16 mouse cellular contexts compared by ENCODE assay signal in the genomic region with DNA sequence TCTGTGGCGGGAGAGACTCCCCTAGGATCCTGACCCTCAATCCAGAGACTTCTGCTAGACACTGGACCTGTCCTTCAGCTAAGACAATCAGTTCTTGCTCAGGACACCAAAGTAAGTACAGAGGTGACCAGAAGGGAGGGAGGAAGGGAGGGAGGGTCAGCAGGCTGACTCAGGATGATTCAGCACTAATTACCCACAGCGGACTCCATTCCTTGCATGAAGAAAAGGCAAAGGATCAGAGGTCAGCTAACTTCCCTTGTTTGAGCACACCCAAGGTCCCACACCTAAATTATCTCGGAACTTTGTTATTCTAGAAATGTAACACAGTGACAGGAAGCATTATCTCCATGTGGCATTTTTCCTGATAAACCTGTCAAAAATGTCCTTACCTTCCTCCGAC. TPM values are rescaled to one million over a fixed set of nuclear protein-coding genes. Genes with fewer than 3 reads are reported as not detected.
A peak's percentile ranks its signal among the peaks of the same experiment; 100 is the strongest.
DNase-seq lines count a peak whose midpoint lies in the region; ATAC-seq and TF ChIP-seq lines count a peak whose summit lies in the region.
"Had no signal": no experiment of that assay in that cellular context is flagged by ENCODE, and none has a peak within 500 bp of the region (broad histone marks: within the 10 kb centered on the region; RNA-seq: fewer than 3 reads in every experiment).

No protein-coding gene starts in this region.

- H3K9ac ChIP-seq in heart, postnatal 0 days (replicated peaks; ENCODE audit: low read depth, low read length), result no peak overlapping the region
- peak overlapping the region; percentile 30; the same call in 1 of the 2 replicates for H3K9ac ChIP-seq in ES-E14 (ENCODE audit: insufficient read depth, low read depth, low read length, poor library complexity, severe bottlenecking)
- H3K9ac ChIP-seq: neural tube, embryonic 13.5 days had no signal

- H3K4me3 ChIP-seq in heart, postnatal 0 days (ENCODE audit: low read depth, low read length), result no peak overlapping the region
- no peak overlapping the region for H3K4me3 ChIP-seq in ES-E14 (ENCODE audit: insufficient read depth in 1 of 2, low read depth in 1 of 2, low read length in 2 of 2, poor library complexity in 1 of 2, severe bottlenecking in 1 of 2)
- no peak overlapping the region for H3K4me3 ChIP-seq in embryonic facial prominence, embryonic 10.5 days
- H3K4me3 ChIP-seq: erythroblast, embryonic 14.5 days; gastrocnemius, adult 2 months; hindbrain, embryonic 10.5 days; neural tube, embryonic 13.5 days had no signal

- 52% methylated on average over 4 of the region's 4 CpGs for WGBS in heart, postnatal 0 days
- WGBS in embryonic facial prominence, embryonic 10.5 days, result 75% methylated on average over 4 of the region's 4 CpGs

- no peak overlapping the region for H3K4me2 ChIP-seq in heart, postnatal 0 days (ENCODE audit: low read depth, low read length)
- H3K4me2 ChIP-seq: neural tube, embryonic 13.5 days had no signal

- H3K9me3 ChIP-seq in heart, postnatal 0 days (replicated peaks; ENCODE audit: control insufficient read depth, low read length), result no peaks in the 10 kb centered on the region
- H3K9me3 ChIP-seq in ES-E14 (ENCODE audit: control insufficient read depth, insufficient read depth, low read depth, low read length), result no peaks in the 10 kb centered on the region
- H3K9me3 ChIP-seq in embryonic facial prominence, embryonic 10.5 days, result no peaks in the 10 kb centered on the region
- H3K9me3 ChIP-seq: hindbrain, embryonic 10.5 days; neural tube, embryonic 13.5 days had no signal

- no peak for TF ChIP-seq CTCF in heart, postnatal 0 days (IDR thresholded peaks at IDR 0.05; ENCODE audit: low read depth)

- no peak for ATAC-seq in heart, postnatal 0 days (ENCODE audit: insufficient read depth, low read depth)
- ATAC-seq in megakaryocyte, adult 5-6 weeks (ENCODE audit: poor library complexity, severe bottlenecking), result peak; percentile 60

- no peak for TF ChIP-seq EP300 in heart, postnatal 0 days (IDR thresholded peaks at IDR 0.05; ENCODE audit: low read depth)

- H3K4me1 ChIP-seq in heart, postnatal 0 days (ENCODE audit: control insufficient read depth, insufficient read depth), result no peaks in the 10 kb centered on the region
- peaks cover 24 to 31% of the 10 kb centered on the region in 2 experiments for H3K4me1 ChIP-seq in ES-E14 (ENCODE audit: control insufficient read depth in 2 of 2, insufficient read depth in 2 of 2, low read length in 2 of 2, poor library complexity in 1 of 2)
- H3K4me1 ChIP-seq in embryonic facial prominence, embryonic 10.5 days, result 0 out of 2 replicates have a peak, but pooled peaks cover 3% of the 10 kb centered on the region
- H3K4me1 ChIP-seq: hindbrain, embryonic 10.5 days; neural tube, embryonic 13.5 days had no signal

- in situ Hi-C loops in ES-E14 (cut with MboI; ENCODE audit: low sequenced_read_pairs in 2 of 2, unreplicated experiment in 2 of 2), result no loop called here

- no peak overlapping the region for H3K27ac ChIP-seq in heart, postnatal 0 days (ENCODE audit: low read depth)
- H3K27ac ChIP-seq in ES-E14 (ENCODE audit: insufficient read depth, low read depth, low read length, poor library complexity, severe bottlenecking), result peak overlapping the region; percentile 63
- H3K27ac ChIP-seq in embryonic facial prominence, embryonic 10.5 days (replicated peaks), result no peak overlapping the region
- H3K27ac ChIP-seq: gastrocnemius, adult 2 months; hindbrain, embryonic 10.5 days; kidney, postnatal 0 days; neural tube, embryonic 13.5 days had no signal

- H3K27me3 ChIP-seq in heart, postnatal 0 days (ENCODE audit: control insufficient read depth, insufficient read depth, low read length), result no peaks in the 10 kb centered on the region
- H3K27me3 ChIP-seq in embryonic facial prominence, embryonic 10.5 days (replicated peaks; ENCODE audit: low read depth, poor library complexity, severe bottlenecking), result no peaks in the 10 kb centered on the region
- H3K27me3 ChIP-seq: neural tube, embryonic 13.5 days had no signal

- peak; percentile 24 for DNase-seq in heart, postnatal 0 days (ENCODE audit: low spot score)
- no peak for DNase-seq in heart, adult 8-10 months (ENCODE audit: low spot score)
- no peak for DNase-seq in ES-E14 (ENCODE audit: low read depth, low spot score)
- peak; percentile 3 for DNase-seq in embryo, embryonic 11 days
- DNase-seq in embryonic facial prominence, embryonic 10.5 days (ENCODE audit: low spot score), result no peak
- DNase-seq in urinary bladder, adult 18-20 months (ENCODE audit: low spot score in 2 of 2), result no peak
- no peak for DNase-seq in lung, postnatal 14 days
- DNase-seq: gastrocnemius, adult 2 months; right cerebral cortex, postnatal 25 days had no signal

- H3K36me3 ChIP-seq in heart, postnatal 0 days (replicated peaks; ENCODE audit: control insufficient read depth, insufficient read depth, low read length), result peaks cover 86% of the 10 kb centered on the region
- peaks cover 10% of the 10 kb centered on the region for H3K36me3 ChIP-seq in ES-E14 (ENCODE audit: control insufficient read depth, insufficient read depth, low read length, poor library complexity, severe bottlenecking)
- peaks cover 87% of the 10 kb centered on the region for H3K36me3 ChIP-seq in embryonic facial prominence, embryonic 10.5 days (replicated peaks)

TF ChIP-seq in ES-E14, 5 proteins besides CTCF, POLR2A, EP300 and RAD21:
- 0 out of 2 replicates have a peak, but pooled peaks have one; percentile 7 for TF ChIP-seq ZC3H11A (IDR thresholded peaks at IDR 0.05; ENCODE audit: borderline replicate concordance, low read depth, low read length)
- TF ChIP-seq CHD2 (IDR thresholded peaks at IDR 0.05; ENCODE audit: low read depth, low read length), result no peak
- peak; percentile 97 for TF ChIP-seq MAFK (IDR thresholded peaks at IDR 0.05; ENCODE audit: insufficient read depth, low read depth, low read length)

RNA-seq across cellular contexts. Expression of a gene that starts 46.5 kb away (rescaled TPM):
- not detected in 2 replicates for total RNA-seq in heart, postnatal 0 days (2014; rRNA removed; ENCODE audit: low replicate concordance)
- 0.12 TPM in 1 of 2 replicates, not detected in the other for polyA plus RNA-seq in heart, postnatal 0 days (2015; fragmentation: Nextera tagmentation; extraction: Ambion mirVana)
- total RNA-seq in heart, adult 8-10 months (2022), result 1 to 10 TPM in 1 of 4 experiments, under 1 TPM in 3; 0.13 to 1.2 (median 0.54) TPM
- total RNA-seq in ES-E14 (2012; rRNA removed), result 0.36 and 0.79 TPM in 2 replicates
- 9.3 and 9.5 TPM in 2 replicates for total RNA-seq in megakaryocyte, adult 5-6 weeks (2015)
- 11.3 and 12.0 TPM in 2 replicates for total RNA-seq in megakaryocyte, adult 5-6 weeks (2017)
- polyA plus RNA-seq in embryonic facial prominence, embryonic 10.5 days (2016; fragmentation: Nextera tagmentation; extraction: Ambion mirVana), result not detected in 2 replicates
- total RNA-seq: left cerebral cortex, postnatal 25 days; MEL had no signal
- polyA plus RNA-seq: erythroblast, embryonic 14.5 days; hindbrain, embryonic 10.5 days; kidney, postnatal 0 days; neural tube, embryonic 13.5 days had no signal

RNA-seq across cellular contexts. Expression of a gene that starts 54.5 kb away (rescaled TPM):
- 60.7 and 64.3 TPM in 2 replicates for total RNA-seq in heart, postnatal 0 days (2014; rRNA removed; ENCODE audit: low replicate concordance)
- polyA plus RNA-seq in heart, postnatal 0 days (2015; fragmentation: Nextera tagmentation; extraction: Ambion mirVana), result 26.0 and 29.9 TPM in 2 replicates
- total RNA-seq in heart, adult 8-10 months (2022), result 10 to 100 TPM; 26.5 to 31.1 (median 27.8) TPM
- 159 and 168 TPM in 2 replicates for total RNA-seq in ES-E14 (2012; rRNA removed)
- total RNA-seq in megakaryocyte, adult 5-6 weeks (2015), result 22.8 and 27.4 TPM in 2 replicates
- 28.2 and 38.9 TPM in 2 replicates for total RNA-seq in megakaryocyte, adult 5-6 weeks (2017)
- 63.9 and 64.3 TPM in 2 replicates for polyA plus RNA-seq in embryonic facial prominence, embryonic 10.5 days (2016; fragmentation: Nextera tagmentation; extraction: Ambion mirVana)

Comparison
In these comparisons a context has a peak if more than half of its experiments do, and no peak if none do; other contexts are left out.
1. DNase-seq: peak in heart, postnatal 0 days (single experiment) and embryo, embryonic 11 days (single experiment); none in heart, adult 8-10 months (single experiment), ES-E14 (single experiment), embryonic facial prominence, embryonic 10.5 days (single experiment), urinary bladder, adult 18-20 months (0 of 2) and lung, postnatal 14 days (single experiment).